Mouse (Mus musculus) layer of hippocampus, postnatal 25 days (tissue): ENCODE results near the gene Lmod2. TPM values are rescaled to one million over a fixed set of nuclear protein-coding genes. Genes with fewer than 3 reads are reported as not detected.

Experiments used
- DNase-seq, 2 experiments: peaks; one replicate each; pipeline ENCODE4 v3.0.0; 2022; ENCODE audit warnings: mixed read lengths in 2 of 2, low spot score in 1 of 2; ENCODE audit errors: extremely low spot score in 1 of 2
- total RNA-seq, 2 experiments: library from RNA; stranded (reverse); gene quantifications; 2 replicates each; pipeline ENCODE4 v1.2.3; 2021

Gene Lmod2
- total RNA-seq, 2 experiments from 2014 or later, result not detected

- no peak for DNase-seq
These were observed 36.5 kb downstream of the Lmod2 start for GRCm38 (mm10) chr6:24634065-24634464.

- DNase-seq, result no peak
These were observed 38.3 kb downstream of the Lmod2 start for GRCm38 (mm10) chr6:24635814-24636213.

- no peak for DNase-seq
These were observed 43.7 kb downstream of the Lmod2 start for GRCm38 (mm10) chr6:24641286-24641685.

GRCm38 (mm10) chr6:24642161-24642560 lies 44.6 kb downstream of the Lmod2 start:
- no peak for DNase-seq

- no peak for DNase-seq
These were observed 45.4 kb downstream of the Lmod2 start for GRCm38 (mm10) chr6:24642960-24643359.

GRCm38 (mm10) chr6:24645346-24646053 lies 47.9 kb downstream of the Lmod2 start:
- no peak for DNase-seq

- DNase-seq, result no peak
These were observed 49.6 kb downstream of the Lmod2 start for GRCm38 (mm10) chr6:24647103-24647691.

- DNase-seq, result no peak
These were observed 50.8 kb downstream of the Lmod2 start for GRCm38 (mm10) chr6:24648403-24648802.

- no peak for DNase-seq
These were observed 53.2 kb downstream of the Lmod2 start for GRCm38 (mm10) chr6:24650719-24651118.

- no peak for DNase-seq
These were observed 54.0 kb downstream of the Lmod2 start for GRCm38 (mm10) chr6:24651538-24651937.

Other genes with a start within 250 kb of the Lmod2 start
- gene Iqub, start 82.7 kb upstream of the Lmod2 start, total RNA-seq, result 1 to 10 TPM; 1.7 to 2.0 TPM
- gene Ndufa5, start 69.7 kb upstream of the Lmod2 start, total RNA-seq, result 100 to 1,000 TPM; 278 to 314 TPM
- gene Asb15, start 69.6 kb upstream of the Lmod2 start, total RNA-seq, result not detected
- gene Wasl, start 67.2 kb downstream of the Lmod2 start, total RNA-seq, result 100 to 1,000 TPM; 137 to 141 TPM
- gene Hyal6, start 135.5 kb downstream of the Lmod2 start, total RNA-seq, result not detected
- gene Hyal4, start 150.6 kb downstream of the Lmod2 start, total RNA-seq, result not detected
- not detected for gene Spam1, start 193.4 kb downstream of the Lmod2 start, total RNA-seq